In the genomic region with DNA sequence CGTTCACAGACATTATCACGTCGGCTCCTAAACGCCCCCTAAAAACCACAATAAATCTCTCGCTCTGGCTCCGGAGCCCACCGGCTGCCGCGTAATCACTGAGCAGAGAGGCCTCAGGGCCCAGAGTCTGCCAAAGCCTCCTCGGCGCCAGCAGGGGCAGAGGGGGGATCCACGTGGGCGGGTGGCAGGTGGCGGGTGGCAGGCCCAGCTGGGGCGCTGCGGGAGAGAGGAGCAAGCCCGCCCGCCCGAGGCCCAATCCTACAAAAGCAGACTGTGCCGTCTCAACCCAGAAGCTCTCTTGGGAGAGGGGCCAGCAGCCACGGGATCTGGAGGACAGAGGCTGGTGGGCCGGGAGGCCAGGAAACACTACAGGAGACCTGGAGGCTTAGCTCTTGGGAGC, we compare ENCODE assay signal across 7 mouse cellular contexts. TPM values are rescaled to one million over a fixed set of nuclear protein-coding genes. Genes with fewer than 3 reads are reported as not detected.
A peak's percentile ranks its signal among the peaks of the same experiment; 100 is the strongest.
DNase-seq lines count a peak whose midpoint lies in the region; ATAC-seq and TF ChIP-seq lines count a peak whose summit lies in the region.

No protein-coding gene starts in this region.

- peak overlapping the region; percentile 64 for H3K27ac ChIP-seq in lung, embryonic 14.5 days (ENCODE audit: low read depth)
- peak overlapping the region; percentile 76 for H3K27ac ChIP-seq in hindbrain, embryonic 12.5 days
- no peak overlapping the region for H3K27ac ChIP-seq in liver, embryonic 13.5 days

- no peaks in the 10 kb centered on the region for H3K27me3 ChIP-seq in lung, embryonic 14.5 days (ENCODE audit: insufficient read depth, low read length)
- H3K27me3 ChIP-seq in hindbrain, embryonic 12.5 days: peaks cover 69% of the 10 kb centered on the region
- H3K27me3 ChIP-seq in liver, embryonic 13.5 days: peaks cover 53% of the 10 kb centered on the region

- H3K4me3 ChIP-seq in lung, embryonic 14.5 days (ENCODE audit: low read depth, low read length): peak overlapping the region; percentile 8; the same call in 1 of the 2 replicates
- H3K4me3 ChIP-seq in hindbrain, embryonic 12.5 days: no peak overlapping the region; the same call in 1 of the 2 replicates
- H3K4me3 ChIP-seq in liver, embryonic 13.5 days (replicated peaks): no peak overlapping the region

- TF ChIP-seq CTCF in lung, embryonic 14.5 days (IDR thresholded peaks at IDR 0.05; ENCODE audit: low read depth): peak; percentile 16; the same call in 1 of the 2 replicates

- DNase-seq in lung, embryonic 14.5 days: no peak
- DNase-seq in lung, postnatal 25 days (ENCODE audit: low spot score): no peak
- DNase-seq in cerebellum, postnatal 14 days: peak; percentile 81
- DNase-seq in liver, embryonic 13.5 days: no peak
- DNase-seq in thymus, postnatal 10 days (ENCODE audit: low spot score in 2 of 2): peak; percentile 78 to 79
- no peak for DNase-seq in adrenal gland, adult (ENCODE audit: inconsistent age in 2 of 2, low spot score in 1 of 2)

- no peaks in the 10 kb centered on the region for H3K9me3 ChIP-seq in lung, embryonic 14.5 days (ENCODE audit: low read depth, low read length)
- no peaks in the 10 kb centered on the region for H3K9me3 ChIP-seq in hindbrain, embryonic 12.5 days (replicated peaks)
- H3K9me3 ChIP-seq in liver, embryonic 13.5 days (replicated peaks): no peaks in the 10 kb centered on the region

- H3K4me2 ChIP-seq in lung, embryonic 14.5 days: peak overlapping the region; percentile 58
- H3K4me2 ChIP-seq in hindbrain, embryonic 12.5 days (replicated peaks): peak overlapping the region; percentile 45
- peak overlapping the region; percentile 24; the same call in 1 of the 2 replicates for H3K4me2 ChIP-seq in liver, embryonic 13.5 days

- H3K9ac ChIP-seq in lung, embryonic 14.5 days: peak overlapping the region; percentile 38
- H3K9ac ChIP-seq in hindbrain, embryonic 12.5 days: peak overlapping the region; percentile 42
- H3K9ac ChIP-seq in liver, embryonic 13.5 days: no peak overlapping the region

- peaks cover 16% of the 10 kb centered on the region for H3K4me1 ChIP-seq in lung, embryonic 14.5 days (ENCODE audit: insufficient read depth)
- H3K4me1 ChIP-seq in hindbrain, embryonic 12.5 days: peaks cover 37% of the 10 kb centered on the region
- H3K4me1 ChIP-seq in liver, embryonic 13.5 days (replicated peaks): peaks cover 14% of the 10 kb centered on the region

- ATAC-seq in lung, embryonic 14.5 days (ENCODE audit: insufficient read depth): peak; percentile 36
- ATAC-seq in hindbrain, embryonic 12.5 days (ENCODE audit: low FRiP score): peak; percentile 67
- no peak for ATAC-seq in liver, embryonic 13.5 days (ENCODE audit: low read depth)

- WGBS in lung, embryonic 14.5 days: 3% methylated on average over 22 of the region's 22 CpGs
- under 1% methylated on average over 22 of the region's 22 CpGs for WGBS in hindbrain, embryonic 12.5 days
- 5% methylated on average over 22 of the region's 22 CpGs for WGBS in liver, embryonic 13.5 days (ENCODE audit: insufficient replicate concordance)

- H3K36me3 ChIP-seq in lung, embryonic 14.5 days (ENCODE audit: insufficient read depth): no peaks in the 10 kb centered on the region
- no peaks in the 10 kb centered on the region for H3K36me3 ChIP-seq in hindbrain, embryonic 12.5 days
- no peaks in the 10 kb centered on the region for H3K36me3 ChIP-seq in liver, embryonic 13.5 days

RNA-seq across cellular contexts. Expression of a gene that starts 19.2 kb away (rescaled TPM):
- 9.9 and 10.9 TPM in 2 replicates for polyA plus RNA-seq in lung, embryonic 14.5 days (2014; fragmentation: Nextera tagmentation; extraction: Ambion mirVana)
- polyA plus RNA-seq in hindbrain, embryonic 12.5 days (2016; fragmentation: Nextera tagmentation; extraction: Ambion mirVana): 12.4 and 14.0 TPM in 2 replicates
- polyA plus RNA-seq in liver, embryonic 13.5 days (2015; fragmentation: Nextera tagmentation; extraction: Ambion mirVana): 3.0 and 3.1 TPM in 2 replicates

Comparison
In these comparisons a context has a peak if more than half of its experiments do, and no peak if none do; other contexts are left out.
1. DNase-seq: peak in cerebellum, postnatal 14 days (2 of 2) and thymus, postnatal 10 days (2 of 2); none in lung, embryonic 14.5 days (single experiment), lung, postnatal 25 days (single experiment), liver, embryonic 13.5 days (single experiment) and adrenal gland, adult (0 of 2).
2. Peak in every context shown above with its lines, with median percentiles within 50 percentile points of each other: H3K4me2 ChIP-seq.